Mouse (Mus musculus): ENCODE results near the gene D430041D05Rik.

The D430041D05Rik gene

DNA sequence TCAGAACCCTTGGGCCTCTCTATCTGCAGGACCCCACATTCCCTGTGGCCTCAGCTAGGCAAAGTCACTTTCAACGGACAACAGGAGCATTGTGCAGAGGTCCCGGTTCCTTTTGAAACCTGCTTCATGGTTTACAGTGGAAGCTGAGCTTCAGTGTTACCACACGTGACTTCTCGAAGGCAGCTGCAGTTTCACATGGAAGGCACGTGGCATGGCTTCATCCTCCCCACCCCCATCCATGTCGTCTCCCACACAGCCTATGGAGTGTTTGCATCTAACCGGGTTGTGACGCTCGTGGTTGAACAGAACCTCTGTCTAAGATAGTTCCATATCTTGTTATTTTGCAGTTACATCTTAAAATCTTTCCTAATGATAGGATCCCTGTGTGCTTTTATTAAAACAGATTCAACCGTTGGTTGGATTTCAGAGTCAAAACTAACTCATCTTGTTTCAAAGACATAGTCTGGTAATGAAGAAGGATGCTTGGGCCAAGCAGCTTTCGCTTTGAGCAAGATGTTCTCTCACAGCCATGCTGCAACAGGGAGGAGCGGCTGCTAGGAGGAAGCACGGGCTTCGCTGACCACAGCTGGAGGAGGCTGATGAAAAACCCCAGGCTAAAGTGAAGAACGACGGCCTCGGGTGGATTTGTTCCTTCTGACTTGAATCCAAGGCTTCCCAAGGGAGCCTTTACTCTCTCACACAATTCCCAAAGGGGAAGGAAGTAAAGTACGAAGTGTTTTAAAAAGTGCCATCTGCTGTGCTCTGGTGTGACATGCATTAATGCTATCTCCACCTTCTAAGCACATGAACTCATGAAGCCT is 149.7 kb downstream of the D430041D05Rik start:
- no peak for DNase-seq (ENCODE audit: low read depth)

DNA sequence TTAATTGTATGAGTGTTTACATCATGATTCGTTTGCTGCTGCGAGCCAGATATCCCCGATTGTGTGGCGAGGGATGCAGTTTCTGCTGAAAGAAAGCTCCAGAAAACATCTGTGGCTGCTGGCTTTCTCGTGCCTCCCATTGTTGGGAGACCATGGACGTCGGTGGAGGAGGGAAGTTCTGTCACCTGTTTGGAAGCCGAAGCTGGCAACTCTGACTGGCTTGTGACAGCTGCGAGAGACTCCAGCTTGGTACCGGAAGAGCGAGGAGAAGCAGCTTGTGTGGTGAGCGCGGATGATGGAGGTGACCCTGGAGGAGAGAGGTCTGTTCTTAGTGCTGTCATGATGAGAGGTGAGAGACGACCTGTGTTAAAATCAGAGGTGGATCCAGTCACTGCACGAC is 154.2 kb downstream of the D430041D05Rik start:
- no peak for DNase-seq (ENCODE audit: low read depth)

DNA sequence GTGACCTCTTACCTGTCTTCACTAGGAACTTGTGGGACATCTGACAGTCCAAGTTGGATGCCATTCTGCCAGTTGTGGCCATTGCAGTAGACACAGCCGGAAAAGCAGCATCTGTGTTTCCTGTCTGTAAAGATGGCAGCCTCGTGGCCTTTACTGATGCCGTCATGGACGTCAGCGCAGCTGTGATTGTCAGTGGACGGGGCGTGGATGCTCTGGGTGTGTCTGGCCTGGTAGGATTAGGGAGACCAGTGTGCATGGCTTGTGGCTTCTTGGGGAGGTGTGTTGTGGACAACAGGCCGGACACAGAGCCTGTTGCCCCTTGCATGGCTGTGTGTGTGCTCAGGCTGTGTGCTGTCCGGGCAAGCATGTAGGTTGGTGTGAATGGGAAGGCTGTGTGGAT is 155.9 kb downstream of the D430041D05Rik start:
- no peak for DNase-seq (ENCODE audit: low read depth)

GRCm38 (mm10) chr2:104253341-104253740 is 157.5 kb downstream of the D430041D05Rik start:
- no peak for DNase-seq (ENCODE audit: low read depth)

DNA sequence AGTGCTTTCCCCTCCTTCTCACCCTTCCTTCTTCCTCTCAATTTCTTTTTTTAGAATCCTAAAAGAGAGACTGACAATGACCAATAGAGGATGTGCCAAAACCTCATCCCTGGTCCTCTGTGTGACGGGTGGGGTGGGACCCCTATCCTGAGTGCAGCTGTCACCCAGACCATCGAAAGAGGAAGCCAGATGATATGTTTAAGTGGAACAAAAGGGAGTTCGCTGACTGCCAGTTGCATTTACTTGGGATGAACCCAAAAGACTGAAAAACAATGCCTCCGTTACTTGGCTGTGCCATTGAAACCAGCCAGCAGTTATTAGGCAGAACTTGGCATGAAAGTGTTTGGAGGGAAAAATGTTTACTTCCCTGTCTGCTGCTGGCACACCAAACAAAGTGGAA is 159.2 kb downstream of the D430041D05Rik start:
- DNase-seq (ENCODE audit: low read depth) = no peak

DNA sequence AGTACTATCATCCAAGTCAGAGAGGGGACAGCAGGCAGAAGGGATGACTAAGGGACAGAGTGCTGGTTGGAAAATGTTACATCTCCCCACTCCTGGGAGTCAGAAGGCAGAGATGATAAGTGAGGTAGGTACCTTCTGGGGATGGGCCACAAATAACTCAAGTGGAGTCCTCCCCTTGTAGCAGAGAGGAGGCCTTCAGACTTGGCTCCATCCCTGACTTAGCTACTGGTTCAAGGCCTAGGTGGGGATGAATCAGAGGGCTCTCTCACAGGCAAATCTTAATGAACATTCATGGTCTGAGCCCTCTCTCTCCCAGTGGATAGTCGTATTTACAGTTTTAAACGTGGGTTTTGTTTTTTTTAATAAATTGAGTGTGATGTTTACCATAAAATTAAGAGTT is 161.0 kb downstream of the D430041D05Rik start:
- DNase-seq (ENCODE audit: low read depth) = no peak

DNA sequence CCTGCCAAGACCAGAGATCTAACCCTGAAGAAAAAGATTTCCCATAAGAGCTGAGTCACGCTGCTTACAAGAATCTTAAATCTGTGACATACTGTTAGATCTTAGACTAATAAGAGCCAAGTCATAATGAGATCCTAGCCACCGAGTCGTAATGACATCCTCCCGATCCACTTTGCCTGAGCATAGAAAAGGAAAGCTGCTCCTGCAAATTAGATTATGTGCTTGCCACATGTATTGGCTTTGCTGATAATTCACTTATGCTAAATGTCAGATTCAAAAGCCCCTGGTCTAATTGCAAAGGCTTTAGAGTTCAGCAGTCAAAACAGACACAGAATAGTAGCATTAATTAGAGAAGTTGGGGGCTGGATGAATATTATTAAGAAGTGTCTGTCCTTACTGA is 164.0 kb downstream of the D430041D05Rik start:
- DNase-seq (ENCODE audit: low read depth) = no peak

DNA sequence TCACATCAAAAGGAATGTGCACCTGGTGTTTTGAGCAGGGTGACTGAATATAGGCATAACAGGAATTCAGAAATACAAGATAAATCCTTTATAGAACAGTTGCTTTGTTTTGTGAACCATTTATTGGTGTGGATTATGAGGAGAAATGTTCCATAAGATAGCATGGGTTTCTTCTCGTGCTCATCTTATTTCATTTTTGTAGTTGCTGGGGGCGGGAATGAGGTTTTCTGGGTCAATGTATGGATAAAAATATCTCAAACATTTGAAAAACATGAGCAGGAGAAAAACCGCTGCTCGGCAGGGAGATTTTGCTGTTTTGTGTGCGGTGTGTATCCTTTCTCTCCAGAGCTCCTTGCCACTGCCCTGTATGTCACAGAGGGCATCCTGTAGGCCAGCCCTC is 168.8 kb downstream of the D430041D05Rik start:
- DNase-seq (ENCODE audit: low read depth) = no peak

DNA sequence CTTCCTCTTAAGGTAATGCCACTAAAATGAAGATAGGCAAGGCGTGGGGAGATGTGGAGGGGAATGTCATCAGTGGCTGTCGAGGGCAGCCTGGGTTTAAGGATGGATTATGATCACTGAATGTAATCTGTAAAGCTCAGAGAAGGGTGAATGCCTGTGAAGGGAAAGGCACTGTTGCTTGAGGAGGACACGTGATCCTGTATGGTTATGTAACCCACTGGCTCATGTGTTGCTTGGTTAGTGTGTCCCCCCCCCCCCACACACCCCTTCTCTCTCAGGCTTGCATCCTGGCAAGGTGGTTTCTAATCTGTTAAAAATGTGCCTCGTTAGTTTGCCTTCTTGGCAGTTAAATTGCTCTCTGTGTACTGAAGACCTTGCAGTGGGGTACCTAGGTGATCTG is 173.7 kb downstream of the D430041D05Rik start:
- DNase-seq (ENCODE audit: low read depth) = no peak

GRCm38 (mm10) chr2:104230444-104230843 is 180.4 kb downstream of the D430041D05Rik start:
- DNase-seq (ENCODE audit: low read depth) = no peak

DNA sequence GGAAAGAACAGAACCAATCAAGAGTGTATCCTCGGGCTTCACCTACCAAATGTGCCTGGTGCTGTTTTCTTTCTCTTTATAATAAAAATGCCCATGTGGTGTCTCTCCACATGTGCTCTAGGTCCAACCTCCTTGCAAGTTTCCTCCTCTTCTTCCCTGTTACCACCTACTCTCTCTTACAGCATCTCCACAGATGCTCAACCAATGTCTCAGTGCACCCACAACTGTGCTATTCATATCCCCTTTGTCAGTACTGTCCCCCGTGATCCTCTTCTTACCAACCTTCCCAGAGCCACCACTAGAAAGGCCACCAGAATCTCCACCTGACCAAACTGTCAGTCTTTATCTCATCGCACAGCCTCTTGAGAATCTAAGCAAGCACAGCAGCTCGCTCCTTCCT is 184.8 kb downstream of the D430041D05Rik start:
- DNase-seq (ENCODE audit: low read depth) = no peak

DNA sequence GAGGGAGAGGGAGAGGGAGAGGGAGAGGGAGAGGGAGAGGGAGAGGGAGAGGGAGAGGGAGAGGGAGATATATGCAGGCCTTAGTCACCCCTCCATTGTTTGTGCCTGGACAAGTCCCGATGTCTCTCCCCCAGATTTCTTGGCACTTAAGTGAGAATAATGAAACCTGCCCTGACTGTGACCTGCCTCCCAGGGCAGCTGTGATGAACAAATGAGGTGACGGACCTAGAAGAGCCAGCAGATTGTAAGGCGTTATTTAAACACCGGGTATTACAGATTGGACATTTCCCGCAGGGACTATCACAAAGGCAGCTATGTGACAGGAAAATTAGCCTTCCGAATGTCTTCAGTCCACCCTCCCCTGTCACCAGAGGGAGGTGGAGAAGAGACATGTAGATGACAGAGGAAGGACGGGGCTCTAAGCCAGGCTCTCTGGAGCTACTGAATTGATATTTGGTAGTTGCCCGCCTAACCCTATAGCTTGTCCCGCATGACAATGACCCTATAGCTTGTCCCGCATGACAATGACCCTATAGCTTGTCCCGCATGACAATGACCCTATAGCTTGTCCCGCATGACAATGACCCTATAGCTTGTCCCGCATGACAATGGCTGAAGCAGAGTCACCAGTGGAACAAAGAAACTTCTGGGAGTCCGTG is 191.0 kb downstream of the D430041D05Rik start:
- DNase-seq (ENCODE audit: low read depth) = no peak

DNA sequence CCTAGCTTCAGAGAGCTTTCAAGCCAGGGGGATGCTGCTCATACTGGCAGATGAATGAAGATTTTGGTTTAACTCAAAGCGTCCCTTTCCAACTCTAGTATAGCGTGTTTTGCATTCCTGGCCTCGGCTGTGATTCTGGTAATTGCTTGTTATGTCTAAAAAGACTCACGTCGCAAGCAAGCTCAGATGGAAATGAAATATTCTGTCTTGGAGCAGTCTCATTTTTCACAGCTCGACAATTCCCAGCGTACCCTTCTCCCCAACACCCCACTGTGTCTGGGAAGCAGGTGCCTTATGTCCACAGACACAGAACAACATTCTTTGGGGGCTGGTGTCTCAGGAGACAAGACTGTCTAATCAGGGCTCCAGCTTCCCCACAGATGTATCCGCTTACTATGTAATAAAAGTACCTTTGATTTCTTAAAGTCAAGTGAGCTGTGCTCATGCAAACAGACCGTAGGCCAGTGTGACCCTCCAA is 192.2 kb downstream of the D430041D05Rik start:
- no peak for DNase-seq (ENCODE audit: low read depth)

DNA sequence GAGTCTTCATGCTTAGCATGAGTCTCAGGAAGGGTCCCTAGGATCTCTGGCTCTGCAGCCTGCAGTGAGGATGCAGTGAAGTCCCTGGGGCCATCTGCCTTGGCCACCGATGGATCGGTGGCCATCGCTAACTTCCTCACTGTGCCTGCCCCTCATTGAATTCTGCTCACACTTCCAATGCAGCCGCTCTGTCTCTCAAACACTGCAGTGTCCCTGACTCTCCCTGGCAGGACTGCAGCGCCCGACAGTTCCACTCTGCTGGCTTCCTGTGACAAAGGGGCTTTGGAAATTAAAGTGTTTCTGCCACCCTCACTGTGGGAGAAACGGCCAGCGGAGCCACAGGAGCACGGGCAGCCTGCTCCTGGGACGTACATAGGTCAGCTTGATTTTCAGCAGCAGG is 192.7 kb downstream of the D430041D05Rik start:
- DNase-seq (ENCODE audit: low read depth) = no peak

GRCm38 (mm10) chr2:104209408-104209807 is 201.4 kb downstream of the D430041D05Rik start:
- no peak for DNase-seq (ENCODE audit: low read depth)

DNA sequence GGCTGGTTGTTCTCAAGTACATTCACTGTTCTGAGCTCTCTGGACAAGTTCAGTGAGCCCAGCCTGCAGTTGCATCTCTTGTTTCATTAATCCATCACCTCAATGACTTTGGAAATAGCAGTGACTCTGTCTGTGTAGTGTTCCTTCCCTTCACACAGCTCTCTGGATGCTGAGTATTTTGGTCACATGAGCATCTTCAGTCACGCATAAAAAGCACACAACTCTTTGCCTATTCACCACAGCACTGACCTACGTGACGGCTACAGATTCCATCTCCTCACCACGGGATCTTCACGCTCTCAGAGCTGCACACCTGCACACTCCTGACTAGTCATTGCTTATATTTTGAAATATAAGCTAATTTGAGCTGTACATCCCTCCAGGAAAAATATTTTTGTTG is 202.4 kb downstream of the D430041D05Rik start:
- DNase-seq (ENCODE audit: low read depth) = no peak

DNA sequence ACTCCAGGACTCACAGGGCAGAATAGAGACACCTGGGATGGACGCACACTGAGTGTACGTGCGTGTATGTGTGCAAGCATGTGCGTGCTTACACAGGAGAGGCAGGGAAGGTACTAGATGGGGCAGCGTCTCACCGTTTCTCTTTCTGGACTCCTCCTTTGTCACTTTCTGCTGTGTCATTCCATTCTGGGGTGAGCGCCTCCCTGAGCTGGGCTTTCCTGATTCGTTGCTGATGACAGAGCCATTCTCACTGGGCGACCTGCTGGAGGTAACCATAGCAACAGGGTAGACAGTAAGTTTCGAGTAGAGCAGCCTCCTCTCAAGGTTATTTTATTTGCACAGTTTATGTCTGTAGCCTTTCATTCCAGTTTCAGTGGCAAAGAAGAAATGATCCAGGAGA is 202.9 kb downstream of the D430041D05Rik start:
- no peak for DNase-seq (ENCODE audit: low read depth)

GRCm38 (mm10) chr2:104205623-104206022 is 205.2 kb downstream of the D430041D05Rik start:
- DNase-seq (ENCODE audit: low read depth) = no peak

DNA sequence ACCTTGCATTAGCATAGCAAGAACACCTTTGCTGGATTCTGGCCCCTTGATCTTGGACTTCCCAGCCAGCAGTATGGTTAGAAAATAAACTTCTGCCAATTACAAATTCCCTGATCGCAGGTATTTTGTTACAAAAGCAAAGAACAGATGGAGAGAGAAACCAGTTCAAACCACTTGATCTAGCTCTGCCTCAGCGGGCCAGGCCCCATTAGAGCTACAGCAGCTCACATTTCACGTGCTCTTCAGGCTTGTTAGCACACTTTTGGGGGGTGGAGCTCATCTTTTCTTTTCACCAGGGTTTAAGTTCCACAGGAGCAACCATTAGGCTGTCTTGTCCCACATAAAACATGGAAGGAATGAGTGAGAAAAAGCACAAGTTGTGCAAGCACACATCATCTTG is 210.6 kb downstream of the D430041D05Rik start:
- no peak for DNase-seq (ENCODE audit: low read depth)

- no peak for DNase-seq (ENCODE audit: low read depth)
Observed at GRCm38 (mm10) chr2:104198186-104198585, 212.6 kb downstream of the D430041D05Rik start.

- DNase-seq (ENCODE audit: low read depth) = no peak
Observed at GRCm38 (mm10) chr2:104197281-104197680, 213.5 kb downstream of the D430041D05Rik start.

GRCm38 (mm10) chr2:104192401-104193141 is 218.2 kb downstream of the D430041D05Rik start:
- no peak for DNase-seq (ENCODE audit: low read depth)

- DNase-seq (ENCODE audit: low read depth) = no peak
Observed at GRCm38 (mm10) chr2:104191723-104192122, 219.1 kb downstream of the D430041D05Rik start.
